Mouse (Mus musculus) urinary bladder, adult 18-20 months (tissue): ENCODE measurements at regions not wholly inside any gene's neighbourhood (a gene's known extent, or its start where the extent isn't known, plus 50 kb on each side); places are given as distances from the start of the nearest gene placed in this dataset.
"Not testable (repeated sequence)": the region's sequence is repeated elsewhere in the genome, so short reads cannot be mapped to it uniquely, and the experiment has no call there.

Experiments used
- DNase-seq, 2 experiments: peaks; one replicate each; pipeline ENCODE4 v3.0.0; 2022; ENCODE audit warnings: low spot score in 2 of 2, mixed read lengths in 2 of 2

- DNase-seq = no peak
Observed at GRCm38 (mm10) chr13:3341416-3341815, 196.4 kb upstream of the Gdi2 start.

- no peak for DNase-seq
Observed at GRCm38 (mm10) chr13:3343611-3344010, 194.3 kb upstream of the Gdi2 start.

- not testable (repeated sequence) for DNase-seq
Observed at GRCm38 (mm10) chr13:3354912-3355311, 183.0 kb upstream of the Gdi2 start.

- DNase-seq = peak in 1 of 2 experiments; percentile 24
Observed at GRCm38 (mm10) chr13:3358079-3358608, 179.7 kb upstream of the Gdi2 start.

GRCm38 (mm10) chr13:3358996-3359750 is 178.7 kb upstream of the Gdi2 start:
- DNase-seq = peak in 1 of 2 experiments; percentile 33

- DNase-seq = peak; percentile 6 to 45
Observed at GRCm38 (mm10) chr13:3359751-3360260, 178.1 kb upstream of the Gdi2 start.

- peak; percentile 13 to 65 for DNase-seq
Observed at GRCm38 (mm10) chr13:3360503-3361490, 177.1 kb upstream of the Gdi2 start.

GRCm38 (mm10) chr13:3372701-3373100 is 165.2 kb upstream of the Gdi2 start:
- DNase-seq = no peak

GRCm38 (mm10) chr13:3373522-3374220 is 164.2 kb upstream of the Gdi2 start:
- DNase-seq = not testable (repeated sequence)

GRCm38 (mm10) chr13:3374796-3375195 is 163.1 kb upstream of the Gdi2 start:
- DNase-seq = no peak

GRCm38 (mm10) chr13:3377801-3378200 is 160.1 kb upstream of the Gdi2 start:
- DNase-seq = not testable (repeated sequence)

GRCm38 (mm10) chr13:3405783-3406182 is 132.1 kb upstream of the Gdi2 start:
- not testable (repeated sequence) for DNase-seq

GRCm38 (mm10) chr13:3406236-3407017 is 131.4 kb upstream of the Gdi2 start:
- DNase-seq = peak; percentile 43 to 46

- DNase-seq = not testable (repeated sequence)
Observed at GRCm38 (mm10) chr13:3410281-3410680, 127.6 kb upstream of the Gdi2 start.

- no peak for DNase-seq
Observed at GRCm38 (mm10) chr13:3417026-3417425, 120.8 kb upstream of the Gdi2 start.

GRCm38 (mm10) chr13:3455374-3455773 is 82.5 kb upstream of the Gdi2 start:
- not testable (repeated sequence) for DNase-seq

GRCm38 (mm10) chr13:3476884-3477283 is 61.0 kb upstream of the Gdi2 start:
- DNase-seq = no peak

GRCm38 (mm10) chr13:3477997-3478728 is 59.7 kb upstream of the Gdi2 start:
- peak in 1 of 2 experiments; percentile 26 for DNase-seq
